Mouse (Mus musculus) bone marrow, adult 2 months (tissue): ENCODE results near the gene Pfpl.
A peak's percentile ranks its signal among the peaks of the same experiment; 100 is the strongest.

Experiments used
- CTCF ChIP-seq: fragments of 200-500 bp; IDR thresholded peaks from 2 replicates; pipeline ENCODE4 v1.5.1; 2011; ENCODE audit warnings: low read length, control low read depth; ENCODE audit not compliant: control insufficient read depth, insufficient read depth
- POLR2A ChIP-seq: fragments of 200-500 bp; IDR thresholded peaks from 2 replicates; pipeline ENCODE4 v1.6.1; 2011; ENCODE audit warnings: low read depth, mild to moderate bottlenecking, control low read depth, low read length, borderline replicate concordance; ENCODE audit not compliant: control insufficient read depth

DNA sequence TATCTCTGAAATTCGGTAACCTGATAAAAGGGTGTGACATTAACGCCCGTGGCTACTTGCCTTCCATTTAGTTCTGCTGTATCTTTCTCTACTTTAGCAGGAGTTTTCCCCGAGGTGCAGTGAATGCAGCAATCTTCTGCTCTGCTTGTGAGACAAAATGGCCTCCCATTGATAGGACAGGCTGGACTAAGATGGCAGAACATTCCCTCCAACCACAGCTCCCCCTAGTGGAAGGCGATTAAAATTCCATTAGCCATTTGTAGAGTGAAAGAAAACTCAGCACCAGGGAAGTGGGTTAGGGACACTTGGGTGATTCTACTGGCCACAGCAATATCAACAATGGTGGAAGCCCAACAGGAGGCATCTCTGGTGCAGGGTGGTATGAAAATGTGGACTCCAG is 39.7 kb downstream of the Pfpl start:
- TF ChIP-seq CTCF (peak; percentile 48), POLR2A (no peak)
